Mouse (Mus musculus) forebrain, embryonic 14.5 days (tissue): Measurements from ENCODE around the gene Gm4131. TPM values are rescaled to one million over a fixed set of nuclear protein-coding genes. Genes with fewer than 3 reads are reported as not detected.

ENCODE experiments used
- ATAC-seq: fragments of 200-750 bp; cut with Nextera tagmentation; 2 replicates; pipeline ENCODE4 v1.8.0; 2017; ENCODE audit warnings: mild to moderate bottlenecking, moderate library complexity
- DNase-seq: peaks from one replicate; pipeline ENCODE4 v3.0.0-alpha.2; 2015; ENCODE audit warnings: low spot score
- H3K27ac ChIP-seq: fragments of 300-500 bp; sonication (generic); 2 replicates; pipeline ENCODE4 v1.5.1; 2014; ENCODE audit warnings: low read depth, mild to moderate bottlenecking, control low read depth, low read length, moderate library complexity
- H3K27me3 ChIP-seq: fragments of 300-500 bp; sonication (generic); replicated peaks from 2 replicates; pipeline ENCODE4 v1.6.1; 2014; ENCODE audit warnings: low read length, control low read depth, mixed read lengths; ENCODE audit not compliant: control insufficient read depth, insufficient read depth
- H3K36me3 ChIP-seq: fragments of 300-500 bp; sonication (generic); 2 replicates; pipeline ENCODE4 v1.6.1; 2014; ENCODE audit warnings: low read length, control low read depth; ENCODE audit not compliant: control insufficient read depth, insufficient read depth
- H3K4me1 ChIP-seq: fragments of 300-500 bp; sonication (generic); 2 replicates; pipeline ENCODE4 v1.6.1; 2014; ENCODE audit warnings: antibody characterized with exemption, low read length, control low read depth; ENCODE audit not compliant: control insufficient read depth, insufficient read depth
- H3K4me2 ChIP-seq: fragments of 300-500 bp; sonication (generic); 2 replicates; pipeline ENCODE4 v1.6.1; 2014; ENCODE audit warnings: mild to moderate bottlenecking, control low read depth, low read length
- H3K4me3 ChIP-seq: fragments of 300-500 bp; sonication (generic); 2 replicates; pipeline ENCODE4 v1.5.1; 2014; ENCODE audit warnings: low read depth, low read length, control low read depth
- H3K9ac ChIP-seq: fragments of 300-500 bp; sonication (generic); 2 replicates; pipeline ENCODE4 v1.6.1; 2014; ENCODE audit warnings: mild to moderate bottlenecking, low read length, control low read depth, moderate library complexity
- H3K9me3 ChIP-seq: fragments of 300-500 bp; sonication (generic); replicated peaks from 2 replicates; pipeline ENCODE4 v1.6.1; 2016; ENCODE audit warnings: low read length, control low read depth, mixed read lengths; ENCODE audit not compliant: control insufficient read depth
- WGBS: fragments of 180-500 bp; shearing (Covaris S2); extraction: QIAGEN DNeasy Blood & Tissue Kit; methylation state at CpG from one replicate; pipeline ENCODE4 v1.1.7; 2014; 5-methylcytosine and 5-hydroxymethylcytosine counted together
- polyA plus RNA-seq: library from polyadenylated mRNA; unstranded; fragments of >200 nt; fragmentation: Nextera tagmentation; extraction: Ambion mirVana; gene quantifications from 2 replicates; pipeline ENCODE4 v1.2.1, GENCODE M21; 2014

Gm4131 gene
- polyA plus RNA-seq, 1 experiment from 2014 or later, result not detected

DNA sequence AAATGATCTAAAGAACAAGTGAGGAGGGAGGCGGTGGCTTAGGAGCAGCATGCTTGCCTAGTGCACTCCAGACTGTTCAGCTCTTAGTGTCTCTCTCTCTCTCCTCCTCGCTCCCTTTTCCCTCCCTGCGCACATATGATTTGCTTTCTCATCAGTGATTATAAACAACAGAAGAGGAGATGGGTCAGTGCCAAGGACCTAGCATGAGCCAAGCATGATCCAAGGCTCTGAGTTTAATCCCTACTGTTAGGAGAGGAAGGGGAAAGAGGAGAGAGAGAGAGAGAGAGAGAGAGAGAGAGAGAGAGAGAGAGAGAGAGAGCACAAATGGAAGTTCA is 119.5 kb downstream of the Gm4131 start:
- peak overlapping the region; percentile 45; the same call in 1 of the 2 replicates for H3K27ac ChIP-seq

DNA sequence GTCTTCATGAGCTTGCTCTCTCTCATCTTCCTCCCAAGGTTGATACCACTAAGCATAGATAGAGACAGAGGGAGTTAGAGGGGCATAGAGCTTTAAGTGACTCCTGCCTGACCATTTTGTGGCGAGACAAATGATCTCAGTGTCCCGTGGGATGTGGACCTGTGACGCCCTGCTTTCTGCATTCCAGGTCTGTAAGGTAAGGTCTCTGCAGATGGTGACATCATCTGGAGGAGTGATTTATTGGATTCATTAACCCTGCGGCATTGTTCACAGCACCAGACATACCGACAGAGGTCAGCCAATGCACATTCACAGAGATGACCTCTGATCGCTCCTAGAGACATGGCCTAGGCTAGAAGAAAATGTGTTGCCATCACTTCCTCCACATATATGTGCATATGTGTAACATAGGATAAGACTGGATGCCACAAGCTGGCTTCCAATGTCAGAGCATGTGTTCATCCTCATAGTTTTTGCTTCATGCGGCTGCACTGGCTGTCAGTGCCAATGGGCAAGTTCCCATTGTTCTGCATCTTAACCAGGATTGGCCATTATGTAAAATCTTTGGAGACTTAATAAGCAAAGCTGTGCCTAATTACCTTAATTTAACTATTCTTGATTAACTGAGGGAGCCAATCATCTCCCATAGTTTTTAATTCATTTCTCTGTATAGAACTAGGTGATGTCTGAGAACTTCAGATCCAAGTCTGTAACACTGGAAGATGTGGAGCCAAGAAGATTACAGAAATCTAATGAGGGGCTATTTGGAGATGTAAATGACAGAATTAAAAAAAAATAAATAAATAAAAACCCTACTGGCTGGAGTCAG is 120.1 kb downstream of the Gm4131 start:
- H3K9me3 ChIP-seq, result no peaks in the 10 kb centered on the region
- H3K4me2 ChIP-seq, result no peak overlapping the region
- H3K9ac ChIP-seq, result no peak overlapping the region
- ATAC-seq (peak; percentile 58), DNase-seq (peak; percentile 70)
- WGBS, result 66% methylated on average over 7 of the region's 7 CpGs
- H3K27ac ChIP-seq, result peak overlapping the region; percentile 21; the same call in 1 of the 2 replicates
- no peak overlapping the region for H3K4me3 ChIP-seq
- no peaks in the 10 kb centered on the region for H3K27me3 ChIP-seq
- H3K4me1 ChIP-seq, result 0 out of 2 replicates have a peak, but pooled peaks cover 2% of the 10 kb centered on the region
- H3K36me3 ChIP-seq, result no peaks in the 10 kb centered on the region

More for the DNA sequence above, 119.5 kb downstream of the Gm4131 start:
- no peak overlapping the region for H3K4me2 ChIP-seq
- H3K9me3 ChIP-seq, result no peaks in the 10 kb centered on the region
- H3K9ac ChIP-seq, result no peak overlapping the region
- ATAC-seq, result peak; percentile 87
- H3K36me3 ChIP-seq, result no peaks in the 10 kb centered on the region
- WGBS, result 26% methylated on average over 3 of the region's 3 CpGs
- peak; percentile 88 for DNase-seq
- H3K4me1 ChIP-seq, result 0 out of 2 replicates have a peak, but pooled peaks cover 2% of the 10 kb centered on the region
- H3K27me3 ChIP-seq, result no peaks in the 10 kb centered on the region
- no peak overlapping the region for H3K4me3 ChIP-seq

DNA sequence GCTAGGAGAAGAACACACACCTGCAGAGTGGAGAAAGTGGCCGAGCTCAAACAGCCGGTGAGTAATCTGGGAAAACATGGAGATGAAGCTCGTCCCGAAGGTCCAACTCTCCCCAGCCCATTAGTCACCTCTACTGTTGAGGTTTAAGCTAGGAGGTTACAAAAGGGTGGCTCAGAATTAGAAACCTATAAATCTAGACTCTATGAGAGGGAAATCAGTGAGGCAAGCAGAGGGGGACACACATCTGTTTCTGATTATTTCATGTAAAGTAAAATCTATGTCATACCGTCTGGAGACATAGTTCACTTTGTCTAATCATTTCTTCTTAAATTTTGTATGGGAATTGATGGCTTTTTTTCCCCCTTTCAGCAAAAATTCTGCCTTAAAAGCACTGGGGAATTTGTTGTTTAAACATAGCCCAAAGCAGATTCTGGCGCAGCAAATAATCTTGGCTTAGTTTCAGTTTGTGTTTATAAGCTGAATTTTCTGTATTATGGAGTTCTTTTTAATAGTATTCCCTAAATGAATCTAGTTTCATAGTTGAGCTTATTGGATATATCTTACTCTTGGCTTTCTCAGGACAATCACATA is 122.8 kb downstream of the Gm4131 start:
- H3K27me3 ChIP-seq, result no peaks in the 10 kb centered on the region
- 91% methylated on average over 6 of the region's 6 CpGs for WGBS
- H3K9me3 ChIP-seq, result no peaks in the 10 kb centered on the region
- H3K4me2 ChIP-seq, result no peak overlapping the region
- H3K9ac ChIP-seq, result no peak overlapping the region
- H3K27ac ChIP-seq, result no peak overlapping the region
- DNase-seq (no peak), ATAC-seq (no peak)
- H3K4me3 ChIP-seq, result no peak overlapping the region
- H3K36me3 ChIP-seq, result no peaks in the 10 kb centered on the region
- 0 out of 2 replicates have a peak, but pooled peaks cover 2% of the 10 kb centered on the region for H3K4me1 ChIP-seq

DNA sequence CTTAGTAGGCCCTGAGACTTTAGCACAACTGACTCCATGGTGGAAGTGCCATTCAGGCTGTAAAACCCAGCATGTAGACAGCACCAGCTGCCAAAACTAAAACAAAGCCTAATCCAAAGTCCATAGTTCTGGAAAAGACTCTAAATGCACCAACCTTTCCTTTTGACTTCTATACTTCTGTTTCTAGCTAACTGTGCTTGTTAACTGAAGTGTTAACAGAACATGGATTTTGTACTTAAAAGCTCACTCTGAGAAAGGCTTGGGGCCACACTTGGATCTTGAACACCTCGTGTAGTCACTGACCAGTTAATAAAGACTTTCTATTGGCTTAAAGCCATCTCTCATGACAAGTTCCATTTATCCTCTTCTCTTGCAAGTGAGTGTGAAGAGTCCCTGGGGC is 123.8 kb downstream of the Gm4131 start:
- H3K4me1 ChIP-seq, result 0 out of 2 replicates have a peak, but pooled peaks cover 2% of the 10 kb centered on the region
- no peak overlapping the region for H3K27ac ChIP-seq
- DNase-seq (no peak), ATAC-seq (no peak)
- no peaks in the 10 kb centered on the region for H3K36me3 ChIP-seq
- 55% methylated on average over 1 of the region's 1 CpGs for WGBS
- no peaks in the 10 kb centered on the region for H3K27me3 ChIP-seq
- H3K4me3 ChIP-seq, result no peak overlapping the region
- H3K9ac ChIP-seq, result no peak overlapping the region
- no peaks in the 10 kb centered on the region for H3K9me3 ChIP-seq
- H3K4me2 ChIP-seq, result no peak overlapping the region

DNA sequence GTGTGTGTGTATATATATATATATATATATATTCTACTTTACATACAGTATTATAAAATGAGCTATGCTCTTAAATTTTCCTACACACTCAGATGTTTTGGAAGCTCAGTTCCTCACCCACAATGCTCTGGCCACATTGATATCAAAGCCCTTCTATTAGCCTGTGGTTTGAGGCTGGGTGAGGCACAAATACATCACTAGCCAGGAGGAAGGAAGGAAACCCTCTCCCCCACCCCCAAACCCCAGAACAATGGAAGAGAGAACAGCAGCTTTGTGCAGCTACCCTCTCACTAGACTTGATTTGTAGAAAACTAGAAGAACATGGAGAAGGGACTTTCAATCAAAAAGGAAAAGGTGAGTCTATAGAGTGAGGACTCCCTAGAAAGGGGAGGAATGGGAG is 126.7 kb downstream of the Gm4131 start:
- no peaks in the 10 kb centered on the region for H3K27me3 ChIP-seq
- DNase-seq (no peak), ATAC-seq (no peak)
- H3K4me3 ChIP-seq, result no peak overlapping the region
- no peak overlapping the region for H3K27ac ChIP-seq
- H3K36me3 ChIP-seq, result no peaks in the 10 kb centered on the region
- no peaks in the 10 kb centered on the region for H3K9me3 ChIP-seq
- no peaks in the 10 kb centered on the region for H3K4me1 ChIP-seq
- no peak overlapping the region for H3K9ac ChIP-seq
- H3K4me2 ChIP-seq, result no peak overlapping the region

DNA sequence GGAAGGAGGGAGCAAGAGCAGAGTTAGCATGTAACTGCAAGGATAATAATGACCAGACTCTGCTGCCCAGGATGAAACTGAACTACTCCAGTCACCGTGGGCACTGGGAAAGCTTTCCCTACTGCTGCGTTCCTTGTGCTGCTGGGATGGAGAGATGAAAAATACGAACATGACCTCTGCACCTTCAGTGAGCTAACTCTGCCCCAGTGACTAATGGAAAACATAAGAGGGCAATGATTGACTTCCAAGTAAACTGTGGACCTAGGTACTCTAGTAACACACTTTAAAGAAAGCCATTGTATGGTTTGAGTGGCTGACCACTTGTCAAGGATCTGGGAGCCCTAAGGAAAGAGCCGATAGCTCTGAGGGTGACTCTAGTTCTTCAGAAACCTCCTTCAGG is 128.5 kb downstream of the Gm4131 start:
- no peaks in the 10 kb centered on the region for H3K36me3 ChIP-seq
- H3K4me1 ChIP-seq, result no peaks in the 10 kb centered on the region
- ATAC-seq (no peak), DNase-seq (no peak)
- 94% methylated on average over 4 of the region's 4 CpGs for WGBS
- H3K9me3 ChIP-seq, result no peaks in the 10 kb centered on the region
- H3K27me3 ChIP-seq, result no peaks in the 10 kb centered on the region
- H3K4me2 ChIP-seq, result no peak overlapping the region
- H3K27ac ChIP-seq, result no peak overlapping the region
- no peak overlapping the region for H3K4me3 ChIP-seq
- H3K9ac ChIP-seq, result no peak overlapping the region

DNA sequence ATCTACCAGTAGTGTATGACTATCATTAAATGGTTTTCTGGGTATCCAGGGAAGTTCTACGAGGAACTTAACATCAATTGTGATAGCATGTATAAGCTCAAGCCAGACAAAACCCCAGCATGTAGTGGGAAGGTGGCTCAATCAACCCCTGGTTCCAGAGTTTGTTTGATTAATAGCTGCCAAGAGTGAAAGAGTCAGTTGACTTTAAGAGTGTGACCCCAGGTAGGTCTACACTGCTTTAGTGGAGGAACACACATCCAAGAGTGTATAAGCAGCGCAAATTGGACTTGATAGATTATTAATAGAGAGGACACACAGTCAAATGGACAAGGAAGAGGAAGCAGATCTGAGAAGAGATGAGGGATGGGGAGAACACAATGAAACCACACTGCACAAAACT is 128.9 kb downstream of the Gm4131 start:
- H3K36me3 ChIP-seq, result no peaks in the 10 kb centered on the region
- H3K27ac ChIP-seq, result no peak overlapping the region
- H3K9me3 ChIP-seq, result no peaks in the 10 kb centered on the region
- ATAC-seq (no peak), DNase-seq (no peak)
- 95% methylated on average over 2 of the region's 2 CpGs for WGBS
- H3K4me1 ChIP-seq, result no peaks in the 10 kb centered on the region
- no peak overlapping the region for H3K4me2 ChIP-seq
- no peaks in the 10 kb centered on the region for H3K27me3 ChIP-seq
- no peak overlapping the region for H3K4me3 ChIP-seq
- no peak overlapping the region for H3K9ac ChIP-seq

DNA sequence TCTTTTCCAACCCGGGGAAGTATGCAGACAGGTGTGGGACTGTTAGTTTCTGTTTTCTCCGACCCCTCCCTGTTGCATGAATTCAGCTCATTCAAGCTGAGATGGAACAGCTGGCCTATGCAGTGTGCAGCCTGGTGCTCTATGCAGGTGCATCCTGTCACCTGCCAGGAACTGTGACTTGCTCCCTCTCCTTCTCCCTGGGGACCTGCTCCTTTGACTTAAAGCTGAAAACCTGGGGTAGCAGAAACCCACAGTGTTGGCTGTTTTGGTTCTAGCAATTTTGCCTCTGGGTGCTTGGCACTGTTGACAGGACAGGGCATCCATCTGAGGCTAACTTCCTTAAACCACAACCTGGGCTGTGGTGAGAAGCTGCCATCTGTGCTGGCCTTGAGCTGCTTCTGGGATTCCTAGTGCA is 141.4 kb downstream of the Gm4131 start:
- no peaks in the 10 kb centered on the region for H3K36me3 ChIP-seq
- peaks cover 18% of the 10 kb centered on the region; the same call in 1 of the 2 replicates for H3K4me1 ChIP-seq
- WGBS, result 44% methylated on average over 2 of the region's 2 CpGs
- peak; percentile 76 for ATAC-seq
- no peak overlapping the region for H3K4me2 ChIP-seq
- H3K27me3 ChIP-seq, result no peaks in the 10 kb centered on the region
- H3K9me3 ChIP-seq, result no peaks in the 10 kb centered on the region
- peak; percentile 52 for DNase-seq
- H3K4me3 ChIP-seq, result no peak overlapping the region
- no peak overlapping the region; the same call in 1 of the 2 replicates for H3K27ac ChIP-seq
- no peak overlapping the region for H3K9ac ChIP-seq

DNA sequence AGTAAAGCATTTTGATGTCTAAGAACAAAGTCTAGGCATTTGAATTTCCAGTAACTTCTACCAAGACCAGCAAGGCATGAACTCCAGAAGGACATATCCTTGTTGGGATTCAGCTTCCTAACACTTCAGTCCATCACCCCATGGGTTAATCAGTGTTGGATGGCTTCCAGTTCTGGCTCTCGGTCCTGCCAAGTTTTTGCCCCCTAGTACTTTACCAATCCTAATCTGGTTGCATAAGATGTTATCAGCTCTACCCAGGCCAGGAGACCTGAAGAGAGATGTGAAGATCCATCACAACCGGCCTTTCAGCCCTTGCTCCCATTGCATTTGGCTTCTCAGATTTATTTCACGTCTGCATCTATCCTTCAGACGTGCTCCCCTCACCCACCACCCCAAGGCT is 144.5 kb downstream of the Gm4131 start:
- no peak overlapping the region for H3K27ac ChIP-seq
- H3K9ac ChIP-seq, result no peak overlapping the region
- no peak for ATAC-seq
- peaks cover 21% of the 10 kb centered on the region; the same call in 1 of the 2 replicates for H3K4me1 ChIP-seq
- no peaks in the 10 kb centered on the region for H3K9me3 ChIP-seq
- no peaks in the 10 kb centered on the region for H3K36me3 ChIP-seq
- H3K4me3 ChIP-seq, result no peak overlapping the region
- peak; percentile 51 for DNase-seq
- no peak overlapping the region for H3K4me2 ChIP-seq
- 56% methylated on average over 4 of the region's 4 CpGs for WGBS
- no peaks in the 10 kb centered on the region for H3K27me3 ChIP-seq
